22 mouse cellular contexts compared by ENCODE assay signal in genomic region chr2:160507371-160507770, GRCm38 (mm10).
DNase-seq lines count a peak whose midpoint lies in the region; ATAC-seq lines count a peak whose summit lies in the region.
"Had no signal": no experiment of that assay in that cellular context is flagged by ENCODE, and none has a peak within 500 bp of the region (broad histone marks: within the 10 kb centered on the region; RNA-seq: fewer than 3 reads in every experiment).

No protein-coding gene starts in this region.

- no peak overlapping the region for H3K4me2 ChIP-seq in hindbrain, embryonic 12.5 days (replicated peaks)
- H3K4me2 ChIP-seq in hindbrain, embryonic 16.5 days (ENCODE audit: low read length), result no peak overlapping the region
- no peak overlapping the region for H3K4me2 ChIP-seq in kidney, embryonic 16.5 days (replicated peaks; ENCODE audit: low read depth, low read length)
- H3K4me2 ChIP-seq in midbrain, embryonic 13.5 days (replicated peaks), result no peak overlapping the region
- H3K4me2 ChIP-seq in midbrain, embryonic 16.5 days (ENCODE audit: low read length), result no peak overlapping the region
- H3K4me2 ChIP-seq: stomach, embryonic 15.5 days had no signal

- no peaks in the 10 kb centered on the region for H3K36me3 ChIP-seq in hindbrain, embryonic 12.5 days
- no peaks in the 10 kb centered on the region for H3K36me3 ChIP-seq in hindbrain, embryonic 16.5 days (ENCODE audit: control insufficient read depth, insufficient read depth, low read length)
- H3K36me3 ChIP-seq in kidney, embryonic 16.5 days (ENCODE audit: insufficient read depth, low read length), result no peaks in the 10 kb centered on the region
- H3K36me3 ChIP-seq in midbrain, embryonic 13.5 days, result no peaks in the 10 kb centered on the region
- no peaks in the 10 kb centered on the region for H3K36me3 ChIP-seq in midbrain, embryonic 16.5 days (ENCODE audit: control insufficient read depth, insufficient read depth, low read length)
- H3K36me3 ChIP-seq: neural tube, embryonic 13.5 days; stomach, embryonic 15.5 days had no signal

- DNase-seq in embryo, embryonic 11 days, result peak; percentile 17
- no peak for DNase-seq in embryo, embryonic 10.5 days (ENCODE audit: low spot score)
- no peak for DNase-seq in kidney, postnatal 36 days
- DNase-seq: adrenal gland, adult 2 months; adrenal gland, postnatal 36 days; cerebellum, adult 2 months; gastrocnemius, postnatal 14 days; heart, postnatal 14 days; lung, adult 2 months; lung, postnatal 10 days; right cerebral cortex, postnatal 14 days had no signal

- peaks cover 47% of the 10 kb centered on the region for H3K27me3 ChIP-seq in hindbrain, embryonic 12.5 days
- H3K27me3 ChIP-seq in hindbrain, embryonic 16.5 days (replicated peaks; ENCODE audit: control insufficient read depth, insufficient read depth, low read length), result no peaks in the 10 kb centered on the region; the same call in none of the 2 replicates
- no peaks in the 10 kb centered on the region for H3K27me3 ChIP-seq in kidney, embryonic 16.5 days (ENCODE audit: insufficient read depth, low read length)
- H3K27me3 ChIP-seq in midbrain, embryonic 13.5 days, result no peaks in the 10 kb centered on the region
- no peaks in the 10 kb centered on the region for H3K27me3 ChIP-seq in midbrain, embryonic 16.5 days (ENCODE audit: control insufficient read depth, insufficient read depth, low read depth, low read length)
- H3K27me3 ChIP-seq: stomach, embryonic 15.5 days had no signal

- no peak overlapping the region for H3K9ac ChIP-seq in hindbrain, embryonic 12.5 days
- no peak overlapping the region for H3K9ac ChIP-seq in hindbrain, embryonic 16.5 days (ENCODE audit: low read depth, low read length)
- H3K9ac ChIP-seq in kidney, embryonic 16.5 days (replicated peaks; ENCODE audit: low read length), result no peak overlapping the region
- H3K9ac ChIP-seq in midbrain, embryonic 13.5 days (replicated peaks), result no peak overlapping the region
- H3K9ac ChIP-seq in midbrain, embryonic 16.5 days (ENCODE audit: low read depth, low read length), result no peak overlapping the region
- H3K9ac ChIP-seq: liver, embryonic 14.5 days; neural tube, embryonic 13.5 days; stomach, embryonic 15.5 days had no signal

- no peak overlapping the region for H3K4me3 ChIP-seq in hindbrain, embryonic 12.5 days
- H3K4me3 ChIP-seq in hindbrain, embryonic 16.5 days (ENCODE audit: low read length), result no peak overlapping the region
- no peak overlapping the region for H3K4me3 ChIP-seq in kidney, embryonic 16.5 days (ENCODE audit: low read length)
- H3K4me3 ChIP-seq in midbrain, embryonic 13.5 days (replicated peaks), result no peak overlapping the region
- no peak overlapping the region for H3K4me3 ChIP-seq in midbrain, embryonic 16.5 days (ENCODE audit: low read depth, low read length)
- H3K4me3 ChIP-seq: neural tube, embryonic 13.5 days; stomach, embryonic 15.5 days had no signal

- WGBS in hindbrain, embryonic 12.5 days, result 42% methylated on average over 9 of the region's 9 CpGs
- 23% methylated on average over 9 of the region's 9 CpGs for WGBS in hindbrain, embryonic 16.5 days
- WGBS in kidney, embryonic 16.5 days, result 29% methylated on average over 9 of the region's 9 CpGs
- WGBS in midbrain, embryonic 13.5 days, result 41% methylated on average over 9 of the region's 9 CpGs
- 34% methylated on average over 9 of the region's 9 CpGs for whole genome bisulfite sequencing in midbrain, embryonic 16.5 days

- peaks cover 24% of the 10 kb centered on the region for H3K4me1 ChIP-seq in hindbrain, embryonic 12.5 days
- H3K4me1 ChIP-seq in hindbrain, embryonic 16.5 days (ENCODE audit: control insufficient read depth, insufficient read depth, low read depth, low read length), result peaks cover 5% of the 10 kb centered on the region
- H3K4me1 ChIP-seq in kidney, embryonic 16.5 days (ENCODE audit: insufficient read depth, low read length), result peaks cover 10% of the 10 kb centered on the region; the same call in 1 of the 2 replicates
- peaks cover 31% of the 10 kb centered on the region for H3K4me1 ChIP-seq in midbrain, embryonic 13.5 days (replicated peaks)
- H3K4me1 ChIP-seq in midbrain, embryonic 16.5 days (ENCODE audit: control insufficient read depth, insufficient read depth, low read length), result peaks cover 4% of the 10 kb centered on the region; the same call in 1 of the 2 replicates
- H3K4me1 ChIP-seq: stomach, embryonic 15.5 days had no signal

- ATAC-seq in hindbrain, embryonic 12.5 days (ENCODE audit: low FRiP score), result peak; percentile 32; the same call in 1 of the 2 replicates
- ATAC-seq in hindbrain, embryonic 16.5 days, result no peak
- ATAC-seq in kidney, embryonic 16.5 days (ENCODE audit: low FRiP score, low TSS enrichment), result no peak
- 0 out of 2 replicates have a peak, but pooled peaks have one; percentile 9 for ATAC-seq in midbrain, embryonic 13.5 days
- ATAC-seq in midbrain, embryonic 16.5 days, result no peak
- ATAC-seq: activated CD4-positive, CD25-positive, alpha-beta regulatory T cell, adult 4 months; intestine, embryonic 16.5 days had no signal

- no peaks in the 10 kb centered on the region for H3K9me3 ChIP-seq in hindbrain, embryonic 12.5 days (replicated peaks)
- H3K9me3 ChIP-seq in hindbrain, embryonic 16.5 days (ENCODE audit: control insufficient read depth, low read length), result no peaks in the 10 kb centered on the region
- H3K9me3 ChIP-seq in kidney, embryonic 16.5 days (ENCODE audit: low read length), result no peaks in the 10 kb centered on the region
- no peaks in the 10 kb centered on the region for H3K9me3 ChIP-seq in midbrain, embryonic 13.5 days
- no peaks in the 10 kb centered on the region for H3K9me3 ChIP-seq in midbrain, embryonic 16.5 days (replicated peaks; ENCODE audit: control insufficient read depth, low read length, poor library complexity, severe bottlenecking)
- H3K9me3 ChIP-seq: neural tube, embryonic 13.5 days; stomach, embryonic 15.5 days had no signal

- peak overlapping the region; percentile 44; the same call in 1 of the 2 replicates for H3K27ac ChIP-seq in hindbrain, embryonic 12.5 days
- H3K27ac ChIP-seq in hindbrain, embryonic 16.5 days (ENCODE audit: low read depth, low read length), result no peak overlapping the region
- peak overlapping the region; percentile 59; the same call in 1 of the 2 replicates for H3K27ac ChIP-seq in kidney, embryonic 16.5 days (ENCODE audit: low read length)
- H3K27ac ChIP-seq in midbrain, embryonic 13.5 days, result no peak overlapping the region
- H3K27ac ChIP-seq in midbrain, embryonic 16.5 days (ENCODE audit: low read length), result no peak overlapping the region
- H3K27ac ChIP-seq: liver, embryonic 14.5 days; macrophage; stomach, embryonic 15.5 days had no signal

Comparison
In these comparisons a context has a peak if more than half of its experiments do, and no peak if none do; other contexts are left out.
1. ATAC-seq: peak in hindbrain, embryonic 12.5 days (single experiment) and midbrain, embryonic 13.5 days (single experiment); none in hindbrain, embryonic 16.5 days (single experiment), kidney, embryonic 16.5 days (single experiment) and midbrain, embryonic 16.5 days (single experiment).
2. H3K27ac ChIP-seq: peak in hindbrain, embryonic 12.5 days (single experiment) and kidney, embryonic 16.5 days (single experiment); none in hindbrain, embryonic 16.5 days (single experiment), midbrain, embryonic 13.5 days (single experiment) and midbrain, embryonic 16.5 days (single experiment).